Comparison of ENCODE assay signal across 17 mouse cellular contexts in genomic region chr14:78065938-78066710, GRCm38 (mm10). TPM values are rescaled to one million over a fixed set of nuclear protein-coding genes. Genes with fewer than 3 reads are reported as not detected.
DNase-seq lines count a peak whose midpoint lies in the region; ATAC-seq and TF ChIP-seq lines count a peak whose summit lies in the region.
"Had no signal": no experiment of that assay in that cellular context is flagged by ENCODE, and none has a peak within 500 bp of the region (broad histone marks: within the 10 kb centered on the region; RNA-seq: fewer than 3 reads in every experiment).

No protein-coding gene starts in this region.

- H3K4me1 ChIP-seq in stomach, postnatal 0 days (replicated peaks; ENCODE audit: control insufficient read depth, insufficient read depth): no peaks in the 10 kb centered on the region
- H3K4me1 ChIP-seq: limb, embryonic 15.5 days had no signal

- no peaks in the 10 kb centered on the region for H3K27me3 ChIP-seq in stomach, postnatal 0 days (ENCODE audit: control insufficient read depth, insufficient read depth, low read length)
- H3K27me3 ChIP-seq: CH12.LX; limb, embryonic 15.5 days had no signal

- no peak overlapping the region for H3K4me3 ChIP-seq in stomach, postnatal 0 days (ENCODE audit: low read depth, low read length)
- H3K4me3 ChIP-seq: limb, embryonic 15.5 days had no signal

- 71% methylated on average over 9 of the region's 9 CpGs for WGBS in stomach, postnatal 0 days

- TF ChIP-seq CTCF in stomach, postnatal 0 days (IDR thresholded peaks at IDR 0.05; ENCODE audit: low read depth): no peak

- no peak for TF ChIP-seq EP300 in stomach, postnatal 0 days (optimal IDR thresholded peaks at IDR 0.05)

- no peak overlapping the region for H3K27ac ChIP-seq in stomach, postnatal 0 days (replicated peaks)
- H3K27ac ChIP-seq: kidney, postnatal 0 days; limb, embryonic 15.5 days had no signal

- H3K9me3 ChIP-seq in stomach, postnatal 0 days (ENCODE audit: control insufficient read depth, low read length): no peaks in the 10 kb centered on the region
- H3K9me3 ChIP-seq: limb, embryonic 15.5 days had no signal

- no peak overlapping the region for H3K9ac ChIP-seq in stomach, postnatal 0 days (ENCODE audit: low read length)
- H3K9ac ChIP-seq: limb, embryonic 15.5 days had no signal

- no peak overlapping the region for H3K4me2 ChIP-seq in stomach, postnatal 0 days (replicated peaks; ENCODE audit: low read depth)
- H3K4me2 ChIP-seq: limb, embryonic 15.5 days had no signal

- no peak for ATAC-seq in stomach, postnatal 0 days (ENCODE audit: low FRiP score, low TSS enrichment)
- ATAC-seq: forebrain, embryonic 14.5 days had no signal

- DNase-seq in gastrocnemius, adult 18-20 months (ENCODE audit: low spot score): peak; percentile 18
- no peak for DNase-seq in gastrocnemius, adult 8-10 months (ENCODE audit: low spot score in 2 of 2)
- DNase-seq in right cerebral cortex, adult 2 months (ENCODE audit: low spot score in 2 of 2): peak; percentile 14 to 24
- no peak for DNase-seq in right cerebral cortex, postnatal 4 days
- peak; percentile 44 for DNase-seq in fibroblast of lung, adult 2 months (ENCODE audit: low read depth)
- DNase-seq in stomach, postnatal 0 days (ENCODE audit: low spot score): no peak
- no peak for DNase-seq in spleen, postnatal 14 days (ENCODE audit: low spot score in 2 of 2)
- DNase-seq: adrenal gland, postnatal 10 days; lung, adult 18-20 months had no signal

- H3K36me3 ChIP-seq in stomach, postnatal 0 days (ENCODE audit: control insufficient read depth, insufficient read depth, low read length): no peaks in the 10 kb centered on the region
- H3K36me3 ChIP-seq: limb, embryonic 15.5 days had no signal

RNA-seq across cellular contexts. Expression of gene Fam216b, which starts 22.7 kb away (rescaled TPM):
- total RNA-seq in gastrocnemius, adult 18-20 months (2021): not detected
- total RNA-seq in gastrocnemius, adult 8-10 months (2022): not detected
- polyA plus RNA-seq in stomach, postnatal 0 days (2015; fragmentation: Nextera tagmentation; extraction: Ambion mirVana): 0.07 and 0.15 TPM in 2 replicates
- total RNA-seq: adrenal gland, postnatal 10 days; CH12.LX; common myeloid progenitor, adult 5-6 weeks; hematopoietic stem cell, adult 5-6 weeks; neutrophil, adult 5-6 weeks had no signal
- polyA plus RNA-seq: intestine, embryonic 14.5 days; kidney, postnatal 0 days; limb, embryonic 15.5 days had no signal

Comparison
In these comparisons a context has a peak if more than half of its experiments do, and no peak if none do; other contexts are left out.
1. DNase-seq: peak in gastrocnemius, adult 18-20 months (single experiment), right cerebral cortex, adult 2 months (2 of 2) and fibroblast of lung, adult 2 months (single experiment); none in gastrocnemius, adult 8-10 months (0 of 2), right cerebral cortex, postnatal 4 days (single experiment), stomach, postnatal 0 days (single experiment) and spleen, postnatal 14 days (0 of 2).